Mouse (Mus musculus): ENCODE data around the gene Gna15. TPM values are rescaled to one million over a fixed set of nuclear protein-coding genes. Genes with fewer than 3 reads are reported as not detected.

Gene Gna15
- polyA plus RNA-seq, 1 experiment from 2014 or later, result 0.84 TPM

DNA sequence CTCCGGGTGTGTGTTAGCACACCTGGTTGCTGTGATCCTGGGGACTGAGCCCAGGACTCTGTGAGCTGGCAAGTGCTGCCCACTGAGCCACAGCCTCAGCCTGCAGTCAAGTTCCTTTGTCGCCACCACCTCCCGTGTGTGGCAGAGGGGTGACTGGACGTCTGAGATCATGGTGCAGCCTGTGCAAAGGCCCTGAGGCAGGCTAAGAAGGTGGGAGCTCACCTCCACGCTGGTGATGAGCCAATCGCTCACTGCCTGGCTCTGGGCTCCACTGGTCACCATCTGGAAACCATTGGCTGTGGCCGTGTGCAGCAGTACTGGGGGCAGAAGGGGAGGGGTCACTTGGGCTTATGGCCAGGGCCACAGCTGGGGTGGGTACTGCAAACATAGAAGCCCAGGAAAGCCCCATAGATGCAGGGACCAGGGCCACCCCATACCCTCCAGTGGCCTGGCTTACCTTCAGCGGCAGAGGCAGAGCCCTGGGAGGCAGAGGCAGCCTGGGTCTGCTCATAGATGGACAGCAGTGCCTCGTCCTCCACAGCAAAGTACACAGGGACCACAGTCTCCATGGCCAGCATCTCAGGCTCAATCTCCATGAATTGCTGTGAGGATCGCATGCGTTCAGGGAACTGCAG, 31.3 kb downstream of the Gna15 start:
- no peak overlapping the region for H3K4me2 ChIP-seq (ENCODE audit: low read length)
- WGBS, result 90% methylated on average over 11 of the region's 11 CpGs
- H3K36me3 ChIP-seq (ENCODE audit: control insufficient read depth, insufficient read depth, low read length), result peaks cover 55% of the 10 kb centered on the region
- no peak overlapping the region for H3K9ac ChIP-seq (ENCODE audit: low read length)
- no peak for ATAC-seq (replicated peaks; ENCODE audit: low FRiP score, low TSS enrichment, low read depth)
- no peaks in the 10 kb centered on the region for H3K27me3 ChIP-seq (replicated peaks; ENCODE audit: control insufficient read depth, insufficient read depth, low read length)
- DNase-seq (ENCODE audit: low spot score), result no peak
- no peaks in the 10 kb centered on the region for H3K9me3 ChIP-seq (ENCODE audit: control insufficient read depth, low read length)
- no peak overlapping the region for H3K27ac ChIP-seq (ENCODE audit: low read depth)
- no peak overlapping the region for H3K4me3 ChIP-seq (ENCODE audit: low read depth, low read length)
- H3K4me1 ChIP-seq (replicated peaks; ENCODE audit: control insufficient read depth, insufficient read depth, low read length), result peaks cover 18% of the 10 kb centered on the region

DNA sequence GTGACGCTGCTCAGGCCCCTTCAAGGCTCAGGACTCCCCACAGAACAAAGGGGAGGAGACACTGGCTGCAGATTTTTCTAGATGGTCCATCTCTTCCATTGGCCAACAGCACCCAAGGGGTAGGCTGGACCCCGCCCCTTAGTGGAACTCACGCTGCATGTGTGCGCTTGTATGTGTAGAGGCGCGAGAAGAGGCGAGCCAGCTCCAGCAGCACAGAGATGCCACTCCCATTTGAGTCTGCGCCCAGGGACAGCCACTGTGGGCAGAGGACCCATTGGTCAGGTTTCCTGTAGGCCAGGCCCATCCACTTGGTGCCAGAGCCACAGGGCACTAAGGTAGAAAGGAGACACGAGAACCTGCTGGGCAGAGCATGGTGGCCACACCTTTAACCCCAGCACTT, 33.0 kb downstream of the Gna15 start:
- 92% methylated on average over 9 of the region's 9 CpGs for WGBS
- Histone ChIP-seq H3K27me3 (replicated peaks; ENCODE audit: control insufficient read depth, insufficient read depth, low read length) (no peaks in the 10 kb centered on the region), H3K4me3 (ENCODE audit: low read depth, low read length) (no peak overlapping the region), H3K4me1 (replicated peaks; ENCODE audit: control insufficient read depth, insufficient read depth, low read length) (peaks cover 15% of the 10 kb centered on the region), H3K36me3 (ENCODE audit: control insufficient read depth, insufficient read depth, low read length) (peaks cover 72% of the 10 kb centered on the region), H3K9ac (ENCODE audit: low read length) (no peak overlapping the region), H3K27ac (ENCODE audit: low read depth) (no peak overlapping the region), H3K9me3 (ENCODE audit: control insufficient read depth, low read length) (no peaks in the 10 kb centered on the region), H3K4me2 (ENCODE audit: low read length) (no peak overlapping the region)
- DNase-seq (ENCODE audit: low spot score), result no peak
- ATAC-seq (replicated peaks; ENCODE audit: low FRiP score, low TSS enrichment, low read depth), result no peak

- ATAC-seq (replicated peaks; ENCODE audit: low FRiP score, low TSS enrichment, low read depth), result no peak
- H3K4me1 ChIP-seq (replicated peaks; ENCODE audit: control insufficient read depth, insufficient read depth, low read length), result peaks cover 10% of the 10 kb centered on the region
- no peak for DNase-seq (ENCODE audit: low spot score)
- no peak overlapping the region for H3K4me2 ChIP-seq (ENCODE audit: low read length)
- no peak overlapping the region for H3K27ac ChIP-seq (ENCODE audit: low read depth)
- H3K9me3 ChIP-seq (ENCODE audit: control insufficient read depth, low read length), result no peaks in the 10 kb centered on the region
- no peaks in the 10 kb centered on the region for H3K27me3 ChIP-seq (replicated peaks; ENCODE audit: control insufficient read depth, insufficient read depth, low read length)
- 85% methylated on average over 14 of the region's 14 CpGs for WGBS
- no peak overlapping the region for H3K9ac ChIP-seq (ENCODE audit: low read length)
- H3K36me3 ChIP-seq (ENCODE audit: control insufficient read depth, insufficient read depth, low read length), result peaks cover 73% of the 10 kb centered on the region
- H3K4me3 ChIP-seq (ENCODE audit: low read depth, low read length), result no peak overlapping the region
Measured at GRCm38 (mm10) chr10:81489941-81490340, 34.1 kb downstream of the Gna15 start.

DNA sequence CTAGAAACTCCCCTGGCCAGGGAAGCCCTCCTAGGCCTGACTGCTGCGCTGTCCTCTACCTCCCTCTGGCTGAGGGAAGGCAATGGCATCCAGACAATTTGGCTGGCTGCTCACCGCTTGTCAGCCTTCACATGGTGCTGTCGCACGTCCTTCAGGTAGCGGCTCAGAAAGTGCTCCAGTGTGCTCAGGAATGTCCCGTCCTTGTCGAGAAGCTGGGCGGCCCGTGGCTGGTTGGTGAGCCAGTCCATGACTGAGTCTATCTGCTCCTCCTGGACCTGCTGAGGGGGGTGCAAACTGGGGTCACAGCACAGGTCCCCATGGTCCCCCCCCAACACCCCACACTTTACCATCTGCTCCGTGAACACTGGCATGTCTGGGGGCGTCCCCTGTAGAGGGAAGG, 35.9 kb downstream of the Gna15 start:
- H3K36me3 ChIP-seq (ENCODE audit: control insufficient read depth, insufficient read depth, low read length), result peaks cover 72% of the 10 kb centered on the region
- H3K4me3 ChIP-seq (ENCODE audit: low read depth, low read length), result no peak overlapping the region
- H3K9me3 ChIP-seq (ENCODE audit: control insufficient read depth, low read length), result no peaks in the 10 kb centered on the region
- WGBS, result 88% methylated on average over 11 of the region's 11 CpGs
- no peak overlapping the region for H3K9ac ChIP-seq (ENCODE audit: low read length)
- no peak for ATAC-seq (replicated peaks; ENCODE audit: low FRiP score, low TSS enrichment, low read depth)
- H3K27ac ChIP-seq (ENCODE audit: low read depth), result no peak overlapping the region
- no peaks in the 10 kb centered on the region for H3K4me1 ChIP-seq (replicated peaks; ENCODE audit: control insufficient read depth, insufficient read depth, low read length)
- no peak for DNase-seq (ENCODE audit: low spot score)
- no peak overlapping the region for H3K4me2 ChIP-seq (ENCODE audit: low read length)
- H3K27me3 ChIP-seq (replicated peaks; ENCODE audit: control insufficient read depth, insufficient read depth, low read length), result no peaks in the 10 kb centered on the region

- peaks cover 10% of the 10 kb centered on the region for H3K27me3 ChIP-seq (replicated peaks; ENCODE audit: control insufficient read depth, insufficient read depth, low read length)
- 84% methylated on average over 10 of the region's 10 CpGs for WGBS
- no peak for ATAC-seq (replicated peaks; ENCODE audit: low FRiP score, low TSS enrichment, low read depth)
Measured at GRCm38 (mm10) chr10:81486496-81486895, 37.5 kb downstream of the Gna15 start.

DNA sequence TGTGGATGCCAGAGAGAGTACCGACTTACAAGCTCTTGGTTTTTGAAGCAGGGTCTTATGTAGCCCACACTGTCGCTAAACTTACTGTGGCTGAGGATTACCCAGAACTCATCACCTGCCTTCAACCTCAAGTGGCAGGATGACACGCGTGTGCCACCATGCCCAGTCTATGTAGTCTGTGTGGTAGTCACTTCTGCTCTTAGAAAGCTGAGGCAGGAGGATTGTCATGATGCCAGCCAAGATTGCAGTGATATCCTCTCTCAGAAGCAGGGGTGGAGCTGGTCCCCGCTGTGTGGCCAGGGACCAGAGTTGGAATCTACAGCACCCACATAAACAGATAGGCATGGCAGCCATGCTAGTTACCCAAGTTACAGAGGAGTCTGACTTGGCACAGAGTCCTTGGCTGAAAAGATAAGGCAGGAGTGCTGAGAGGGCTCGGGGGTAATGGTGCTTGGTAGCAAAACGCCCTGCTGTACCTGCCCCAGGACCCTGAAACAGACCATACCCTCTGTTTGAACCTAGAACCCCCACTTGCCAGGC, 38.5 kb downstream of the Gna15 start:
- Histone ChIP-seq H3K4me2 (ENCODE audit: low read length) (no peak overlapping the region), H3K36me3 (ENCODE audit: control insufficient read depth, insufficient read depth, low read length) (peaks cover 46% of the 10 kb centered on the region), H3K9ac (ENCODE audit: low read length) (no peak overlapping the region), H3K27me3 (replicated peaks; ENCODE audit: control insufficient read depth, insufficient read depth, low read length) (peaks cover 20% of the 10 kb centered on the region), H3K9me3 (ENCODE audit: control insufficient read depth, low read length) (no peaks in the 10 kb centered on the region), H3K4me1 (replicated peaks; ENCODE audit: control insufficient read depth, insufficient read depth, low read length) (no peaks in the 10 kb centered on the region), H3K4me3 (ENCODE audit: low read depth, low read length) (no peak overlapping the region), H3K27ac (ENCODE audit: low read depth) (no peak overlapping the region)
- 72% methylated on average over 7 of the region's 7 CpGs for WGBS
- ATAC-seq (replicated peaks; ENCODE audit: low FRiP score, low TSS enrichment, low read depth), result no peak
- DNase-seq (ENCODE audit: low spot score), result no peak

More at GRCm38 (mm10) chr10:81486496-81486895, 37.5 kb downstream of the Gna15 start:
- H3K4me1 ChIP-seq (replicated peaks; ENCODE audit: control insufficient read depth, insufficient read depth, low read length), result no peaks in the 10 kb centered on the region
- no peaks in the 10 kb centered on the region for H3K9me3 ChIP-seq (ENCODE audit: control insufficient read depth, low read length)
- H3K4me2 ChIP-seq (ENCODE audit: low read length), result no peak overlapping the region
- no peak for DNase-seq (ENCODE audit: low spot score)
- H3K27ac ChIP-seq (ENCODE audit: low read depth), result no peak overlapping the region
- H3K36me3 ChIP-seq (ENCODE audit: control insufficient read depth, insufficient read depth, low read length), result peaks cover 56% of the 10 kb centered on the region
- no peak overlapping the region for H3K4me3 ChIP-seq (ENCODE audit: low read depth, low read length)
- H3K9ac ChIP-seq (ENCODE audit: low read length), result no peak overlapping the region

DNA sequence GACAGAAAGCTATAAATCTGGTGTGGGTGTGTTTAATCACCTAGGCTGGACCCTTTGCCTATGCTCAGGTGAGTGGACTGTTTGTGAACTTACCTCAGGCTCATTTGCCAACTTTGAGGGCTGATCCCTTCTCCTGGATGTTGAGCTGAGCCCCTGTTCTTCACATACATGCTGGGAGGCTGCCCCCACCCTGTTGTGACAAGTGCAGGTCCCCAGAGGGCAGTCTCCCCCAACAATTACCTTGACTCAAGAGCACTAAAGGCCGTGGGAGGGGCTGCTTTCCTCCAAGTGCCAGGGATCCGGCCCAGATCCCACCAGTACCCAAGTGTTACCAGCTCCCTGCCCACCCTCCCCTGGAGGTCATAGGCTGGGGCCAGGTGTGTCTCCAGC, 39.0 kb downstream of the Gna15 start:
- no peak for ATAC-seq (replicated peaks; ENCODE audit: low FRiP score, low TSS enrichment, low read depth)
- Histone ChIP-seq H3K9me3 (ENCODE audit: control insufficient read depth, low read length) (no peaks in the 10 kb centered on the region), H3K4me3 (ENCODE audit: low read depth, low read length) (no peak overlapping the region), H3K9ac (ENCODE audit: low read length) (no peak overlapping the region), H3K27ac (ENCODE audit: low read depth) (no peak overlapping the region), H3K4me2 (ENCODE audit: low read length) (no peak overlapping the region), H3K36me3 (ENCODE audit: control insufficient read depth, insufficient read depth, low read length) (peaks cover 41% of the 10 kb centered on the region), H3K4me1 (replicated peaks; ENCODE audit: control insufficient read depth, insufficient read depth, low read length) (no peaks in the 10 kb centered on the region), H3K27me3 (replicated peaks; ENCODE audit: control insufficient read depth, insufficient read depth, low read length) (peaks cover 24% of the 10 kb centered on the region)
- 22% methylated on average over 2 of the region's 2 CpGs for WGBS
- DNase-seq (ENCODE audit: low spot score), result no peak

DNA sequence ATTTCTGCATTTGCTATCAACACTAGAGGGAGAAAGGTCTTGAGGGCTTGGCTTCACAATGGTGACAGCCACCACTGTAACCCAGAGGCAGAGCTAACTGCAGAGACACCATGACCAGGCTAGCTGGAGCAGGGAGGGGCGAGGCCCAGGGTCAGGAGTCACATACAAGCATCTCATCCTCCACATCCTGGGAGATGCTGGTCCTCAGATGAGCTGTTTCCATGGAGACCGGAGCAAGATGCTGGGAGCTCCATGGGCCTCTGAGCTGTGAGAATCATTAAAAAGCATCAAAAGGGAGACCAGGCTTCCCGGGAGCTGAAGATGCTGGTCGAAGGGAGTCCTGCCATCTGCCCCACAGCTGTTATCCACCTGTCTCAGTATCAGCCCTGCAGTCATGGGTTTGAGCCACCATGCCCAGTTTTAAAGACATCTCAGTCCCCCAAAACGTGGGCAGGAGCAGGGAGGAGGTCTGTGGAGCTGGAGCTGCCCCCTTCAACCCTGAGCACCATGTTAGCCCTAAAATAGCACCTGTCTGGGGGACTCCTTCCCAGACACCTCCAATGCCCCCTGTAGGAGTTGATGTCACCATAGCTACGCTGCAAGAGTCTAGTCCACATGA, 39.5 kb downstream of the Gna15 start:
- H3K9ac ChIP-seq (ENCODE audit: low read length), result no peak overlapping the region
- no peaks in the 10 kb centered on the region for H3K4me1 ChIP-seq (replicated peaks; ENCODE audit: control insufficient read depth, insufficient read depth, low read length)
- peaks cover 24% of the 10 kb centered on the region for H3K27me3 ChIP-seq (replicated peaks; ENCODE audit: control insufficient read depth, insufficient read depth, low read length)
- H3K9me3 ChIP-seq (ENCODE audit: control insufficient read depth, low read length), result no peaks in the 10 kb centered on the region
- H3K4me2 ChIP-seq (ENCODE audit: low read length), result no peak overlapping the region
- ATAC-seq (replicated peaks; ENCODE audit: low FRiP score, low TSS enrichment, low read depth) (no peak), DNase-seq (ENCODE audit: low spot score) (no peak)
- H3K4me3 ChIP-seq (ENCODE audit: low read depth, low read length), result no peak overlapping the region
- H3K36me3 ChIP-seq (ENCODE audit: control insufficient read depth, insufficient read depth, low read length), result peaks cover 36% of the 10 kb centered on the region
- WGBS, result 64% methylated on average over 6 of the region's 6 CpGs
- no peak overlapping the region for H3K27ac ChIP-seq (ENCODE audit: low read depth)

DNA sequence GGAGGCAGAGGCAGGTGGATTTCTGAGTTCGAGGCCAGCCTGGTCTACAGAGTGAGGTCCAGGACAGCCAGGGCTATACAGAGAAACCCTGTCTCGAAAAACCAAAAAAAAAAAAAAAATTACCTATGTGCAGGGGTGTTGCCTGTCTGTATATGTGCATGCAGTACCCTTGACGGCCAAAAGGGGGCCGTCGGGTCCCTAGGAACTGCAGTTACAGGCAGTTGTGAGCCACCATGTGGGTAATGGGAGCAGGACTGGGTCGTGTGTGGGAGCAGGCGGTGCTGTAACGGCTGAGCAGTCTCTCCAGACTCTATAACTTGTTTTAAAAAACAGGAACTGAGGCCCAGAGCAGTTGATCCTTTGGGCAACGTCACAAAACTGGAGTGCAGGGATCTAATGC, 40.0 kb downstream of the Gna15 start:
- Histone ChIP-seq H3K4me1 (replicated peaks; ENCODE audit: control insufficient read depth, insufficient read depth, low read length) (no peaks in the 10 kb centered on the region), H3K9me3 (ENCODE audit: control insufficient read depth, low read length) (no peaks in the 10 kb centered on the region), H3K36me3 (ENCODE audit: control insufficient read depth, insufficient read depth, low read length) (peaks cover 31% of the 10 kb centered on the region), H3K4me2 (ENCODE audit: low read length) (no peak overlapping the region), H3K9ac (ENCODE audit: low read length) (no peak overlapping the region), H3K4me3 (ENCODE audit: low read depth, low read length) (no peak overlapping the region), H3K27ac (ENCODE audit: low read depth) (no peak overlapping the region), H3K27me3 (replicated peaks; ENCODE audit: control insufficient read depth, insufficient read depth, low read length) (peaks cover 24% of the 10 kb centered on the region)
- ATAC-seq (replicated peaks; ENCODE audit: low FRiP score, low TSS enrichment, low read depth) (no peak), DNase-seq (ENCODE audit: low spot score) (no peak)
- 18% methylated on average over 9 of the region's 9 CpGs for WGBS
